Mouse (Mus musculus): ENCODE measurements around the gene Atp11a.

Atp11a gene

DNA sequence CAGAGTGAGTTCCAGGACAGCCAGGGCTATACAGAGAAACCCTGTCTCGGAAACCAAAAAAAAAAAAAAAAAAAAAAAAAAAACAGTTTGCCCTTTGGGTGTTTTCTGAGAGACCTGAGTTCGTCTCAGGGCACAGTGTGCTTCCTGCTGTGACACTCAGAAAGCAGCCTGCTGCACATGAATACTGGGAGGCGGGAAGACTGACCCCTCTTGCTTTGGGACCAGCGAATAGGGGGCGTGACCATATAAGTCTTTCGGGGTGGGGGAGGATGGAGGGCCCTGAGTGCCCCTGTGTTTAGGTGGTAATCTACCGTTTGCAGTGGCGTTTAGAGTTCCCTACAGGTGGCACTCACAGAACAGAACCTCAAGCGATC is 116.2 kb downstream of the Atp11a start:
- no peak for DNase-seq (ENCODE audit: inconsistent ontology term)

DNA sequence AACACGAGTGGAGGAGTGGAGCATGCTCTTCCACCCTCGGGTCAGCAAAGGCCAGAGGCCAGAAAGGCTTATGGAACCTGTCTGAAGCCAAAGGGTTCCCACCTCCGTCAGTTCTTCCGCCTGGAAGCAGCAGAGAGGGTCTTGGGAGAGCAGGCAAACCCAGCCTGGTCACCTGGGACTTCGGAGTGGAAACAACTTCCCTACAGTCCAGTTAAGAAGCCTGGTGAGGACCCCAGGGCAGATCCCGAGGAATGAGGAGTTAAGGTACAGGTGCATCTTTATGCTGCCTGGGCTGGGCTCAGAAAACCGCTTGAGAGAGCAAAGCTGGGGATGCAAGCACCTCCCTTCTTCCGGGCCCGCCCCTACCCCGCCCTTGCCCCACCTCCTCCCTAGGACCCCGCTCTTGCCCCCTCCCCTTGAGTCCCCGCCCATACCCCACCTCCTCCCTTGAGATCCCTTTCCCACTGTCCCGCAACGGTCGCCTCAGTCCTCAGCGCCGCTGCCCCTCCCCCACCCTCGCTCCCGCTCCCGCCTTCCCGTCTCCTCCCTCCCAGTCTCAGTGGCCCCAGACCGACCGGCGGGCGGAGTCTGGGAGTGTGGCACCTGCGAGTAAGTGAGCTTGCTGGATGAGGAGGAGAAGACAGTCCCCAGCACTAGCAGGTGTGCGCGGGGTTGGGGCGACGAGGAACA is 116.7 kb downstream of the Atp11a start, which contains the start of gene Mcf2l:
TSS of gene Mcf2l (plus strand) at position 450 of the 690 bp plus-strand sequence.
- DNase-seq (ENCODE audit: inconsistent ontology term): peak; percentile 90

DNA sequence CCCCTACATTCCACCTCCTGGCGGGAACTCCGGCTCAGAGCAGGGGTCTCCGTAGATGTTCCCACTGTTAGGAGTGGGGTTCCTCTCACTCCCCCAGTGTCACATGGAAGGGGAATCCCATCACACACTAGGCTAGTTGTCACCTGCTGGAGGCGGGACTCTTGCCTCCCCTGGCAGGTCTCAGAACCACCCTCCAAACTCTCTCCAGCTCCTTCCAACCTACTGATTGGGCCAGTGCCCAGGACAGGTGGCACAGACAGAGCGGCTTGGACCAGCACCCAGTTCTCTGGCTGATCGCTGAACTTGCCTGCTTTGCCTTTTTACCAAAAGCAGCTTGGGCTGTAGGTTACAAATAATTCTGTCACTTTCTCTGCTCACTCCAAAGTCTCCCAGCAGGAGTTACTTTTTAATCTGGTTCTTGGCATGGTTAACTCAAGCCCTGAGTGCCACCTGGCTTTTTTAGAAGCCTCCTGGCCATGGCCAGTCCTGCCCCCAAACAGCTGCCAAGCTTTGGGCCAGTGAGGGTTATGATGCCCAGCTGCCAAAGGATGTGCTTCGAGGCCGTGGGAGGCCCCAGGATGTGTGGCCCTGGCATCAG is 117.5 kb downstream of the Atp11a start:
- DNase-seq (ENCODE audit: inconsistent ontology term): no peak

DNA sequence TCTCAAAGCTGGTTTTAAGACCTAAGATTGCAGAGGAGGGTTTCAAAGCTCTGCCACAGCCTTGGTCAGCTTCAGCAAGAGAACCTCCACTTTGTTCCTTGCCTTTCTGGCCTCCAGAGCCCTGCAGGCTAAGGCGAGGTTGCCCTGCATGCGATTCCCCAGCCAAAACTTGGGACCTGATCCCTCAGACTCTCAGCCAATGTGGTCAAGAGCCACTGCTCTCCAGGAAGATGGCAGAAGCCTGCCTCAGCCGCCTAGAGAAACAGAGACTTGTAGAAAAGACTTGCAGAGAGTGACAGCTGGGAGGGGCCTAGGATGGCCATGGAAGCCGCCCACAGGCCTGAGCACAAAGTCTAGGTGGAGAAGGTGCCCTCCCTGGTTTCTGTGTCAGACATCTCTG is 118.2 kb downstream of the Atp11a start:
- DNase-seq (ENCODE audit: inconsistent ontology term): no peak

DNA sequence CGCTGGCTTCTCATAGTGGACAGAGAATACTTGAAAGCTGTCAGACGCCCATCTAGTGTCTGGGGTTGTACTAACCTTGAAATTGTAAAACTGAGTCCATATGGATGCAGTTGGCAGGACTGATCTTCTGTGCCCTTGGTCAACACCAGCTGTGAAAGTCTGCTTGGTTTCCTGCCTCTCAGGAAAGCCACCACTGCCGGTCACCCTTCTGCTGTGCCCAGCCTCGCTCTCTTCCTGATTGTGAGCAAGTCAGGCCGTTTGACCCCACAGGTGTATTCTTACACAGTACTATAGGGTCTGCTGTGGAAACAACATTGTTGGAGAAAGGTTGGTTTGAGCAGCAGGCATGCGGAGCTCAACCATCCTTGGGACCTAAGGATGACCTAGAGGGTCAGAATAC is 120.3 kb downstream of the Atp11a start:
- no peak for DNase-seq (ENCODE audit: inconsistent ontology term)

DNA sequence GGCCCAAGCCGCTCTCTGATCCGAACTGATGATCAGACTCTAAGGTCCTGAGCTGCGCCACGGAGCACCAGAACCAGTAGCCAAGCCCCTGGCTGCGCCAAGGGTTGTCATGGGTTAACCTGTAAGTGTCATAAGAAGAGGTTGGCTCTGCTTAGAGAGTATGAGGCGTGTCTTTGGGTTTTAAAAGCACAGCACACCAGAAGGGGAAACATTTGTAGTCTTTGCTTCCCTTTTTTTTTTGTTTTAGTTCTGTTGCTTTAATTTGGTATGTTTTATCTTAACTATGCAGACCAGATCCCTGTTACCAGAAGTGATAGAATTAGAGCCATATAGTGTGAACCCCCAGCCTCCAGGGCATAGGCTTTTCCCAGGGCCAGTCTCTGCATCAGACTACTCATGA is 123.3 kb downstream of the Atp11a start:
- no peak for DNase-seq (ENCODE audit: inconsistent ontology term)

DNA sequence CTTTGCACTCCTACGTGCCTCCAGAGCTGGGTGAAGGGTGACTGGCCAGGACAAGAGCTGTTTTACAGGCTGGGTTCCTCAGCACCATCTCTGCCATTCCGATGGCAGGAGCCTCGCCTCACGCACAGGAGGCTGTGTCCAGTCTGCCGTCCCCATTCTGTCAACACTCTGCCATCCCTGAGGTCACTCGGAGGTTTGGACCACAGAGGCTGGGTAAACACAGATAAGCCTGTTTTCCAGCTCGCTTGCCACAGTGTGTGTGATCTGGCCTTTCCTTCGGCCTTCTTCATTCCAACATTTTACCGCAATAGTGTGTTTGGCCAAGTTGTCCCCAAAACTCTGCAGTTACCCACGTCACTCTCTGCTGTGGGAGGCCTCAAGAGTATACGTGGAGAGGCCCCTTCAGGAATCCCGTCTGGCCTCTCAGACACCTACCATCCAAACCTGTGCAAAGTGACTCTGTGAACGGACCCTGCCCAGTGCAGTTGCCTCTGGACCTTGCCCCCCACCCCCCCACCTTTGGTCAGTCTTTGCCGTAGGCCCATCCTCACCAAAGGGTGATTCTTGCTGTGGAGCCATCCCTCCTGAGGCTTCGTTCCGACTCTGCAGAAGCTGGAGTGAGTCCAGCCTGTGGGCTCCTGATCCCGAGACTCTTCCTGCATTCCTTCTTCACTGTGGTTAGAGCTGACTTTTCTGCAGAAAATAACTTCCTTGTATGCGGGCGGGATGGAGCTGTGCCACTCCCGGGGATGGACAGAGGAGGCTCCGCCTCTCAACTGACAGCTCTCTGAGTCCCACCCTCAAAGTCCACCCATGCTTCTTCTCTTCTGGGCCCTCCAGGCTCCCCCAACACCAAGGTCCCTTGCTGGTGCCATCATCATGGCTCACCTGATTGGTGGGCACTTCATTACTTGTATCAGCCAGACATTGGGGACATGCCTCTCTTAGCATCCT is 126.5 kb downstream of the Atp11a start:
- peak; percentile 43 for DNase-seq (ENCODE audit: inconsistent ontology term)

DNA sequence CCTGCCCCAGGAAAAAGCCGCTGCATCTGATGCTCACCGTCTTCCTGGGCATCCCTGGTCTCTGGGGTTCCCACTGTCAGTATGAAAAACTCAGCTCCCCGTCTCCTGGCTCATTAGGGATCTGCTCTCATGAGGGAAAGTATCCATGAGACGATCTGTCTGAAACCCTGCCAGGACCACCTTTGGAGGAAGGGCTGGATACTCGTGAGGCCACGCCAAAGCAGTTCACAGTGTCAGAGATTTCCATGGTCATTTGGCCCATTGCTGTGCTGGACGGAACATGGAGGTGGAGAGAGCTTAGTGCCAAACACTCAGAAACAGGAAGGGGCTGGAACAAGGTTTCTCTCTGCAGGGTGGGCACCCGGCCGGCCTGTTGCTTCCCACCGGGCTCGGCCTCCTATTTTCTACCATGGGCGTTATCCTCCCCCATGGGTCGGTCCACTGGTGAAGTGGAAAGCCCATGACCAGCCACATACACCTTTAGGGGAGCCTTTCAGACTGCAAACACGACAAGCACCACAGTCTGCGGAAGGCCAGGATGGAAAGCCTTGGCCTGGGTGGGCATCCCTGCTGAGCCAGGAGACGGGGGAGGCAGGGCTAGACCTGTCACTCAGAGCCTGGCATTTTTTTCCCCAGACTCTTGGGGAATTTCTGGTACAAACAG is 131.1 kb downstream of the Atp11a start:
- DNase-seq (ENCODE audit: inconsistent ontology term): no peak

DNA sequence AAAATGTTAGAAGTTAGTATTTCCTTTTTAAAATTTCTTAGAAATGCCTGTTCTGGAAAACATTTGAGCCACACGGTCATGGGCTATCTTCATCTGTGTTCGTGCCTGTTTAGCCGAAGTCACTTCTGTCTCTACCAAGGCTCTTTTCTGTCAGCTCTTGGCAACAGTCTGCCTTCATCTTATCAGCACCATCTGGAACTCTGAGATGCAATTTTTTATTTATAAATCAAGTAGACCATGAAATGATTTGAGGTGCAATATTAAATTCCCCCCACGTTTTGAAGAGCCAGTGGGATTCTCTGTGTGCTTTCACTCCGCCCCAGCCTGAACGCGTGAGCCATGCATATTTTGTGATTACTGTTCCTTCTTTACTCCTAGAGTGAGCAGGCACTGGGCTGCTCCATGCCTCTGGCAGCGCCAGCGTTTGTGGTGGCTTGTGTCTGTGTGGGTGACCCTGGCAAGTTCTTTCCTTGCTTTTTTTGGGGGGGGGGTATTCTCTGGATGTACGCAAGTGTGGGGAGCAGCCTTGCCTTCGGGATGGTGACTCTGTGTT is 132.3 kb downstream of the Atp11a start:
- no peak for DNase-seq (ENCODE audit: inconsistent ontology term)

DNA sequence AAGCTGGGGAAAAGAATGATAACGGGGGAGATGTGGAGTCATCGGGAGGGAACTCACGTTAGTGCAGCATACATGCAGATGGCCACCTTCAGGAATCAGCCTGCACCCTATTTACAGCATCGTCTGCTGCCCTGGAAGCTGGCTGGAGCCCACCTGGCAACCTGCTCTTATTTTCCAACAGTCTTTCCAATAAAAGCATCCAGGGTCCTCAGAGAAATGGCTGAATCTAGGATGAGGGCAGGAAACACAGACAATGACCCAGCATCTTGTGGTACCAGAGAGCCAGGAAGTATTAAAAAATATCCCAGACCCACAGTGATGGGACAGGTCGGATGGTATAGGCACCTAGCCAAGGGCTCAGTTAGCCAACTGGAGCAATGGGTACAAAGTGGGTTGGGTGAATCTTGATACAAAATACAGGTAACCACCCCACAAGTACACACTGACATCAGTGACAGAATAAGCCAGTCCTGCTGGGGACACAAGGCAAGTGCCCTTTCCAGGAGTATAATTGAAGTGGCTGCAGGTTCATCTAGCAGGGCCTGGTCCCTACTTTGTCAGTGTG is 136.2 kb downstream of the Atp11a start:
- no peak for DNase-seq (ENCODE audit: inconsistent ontology term)

DNA sequence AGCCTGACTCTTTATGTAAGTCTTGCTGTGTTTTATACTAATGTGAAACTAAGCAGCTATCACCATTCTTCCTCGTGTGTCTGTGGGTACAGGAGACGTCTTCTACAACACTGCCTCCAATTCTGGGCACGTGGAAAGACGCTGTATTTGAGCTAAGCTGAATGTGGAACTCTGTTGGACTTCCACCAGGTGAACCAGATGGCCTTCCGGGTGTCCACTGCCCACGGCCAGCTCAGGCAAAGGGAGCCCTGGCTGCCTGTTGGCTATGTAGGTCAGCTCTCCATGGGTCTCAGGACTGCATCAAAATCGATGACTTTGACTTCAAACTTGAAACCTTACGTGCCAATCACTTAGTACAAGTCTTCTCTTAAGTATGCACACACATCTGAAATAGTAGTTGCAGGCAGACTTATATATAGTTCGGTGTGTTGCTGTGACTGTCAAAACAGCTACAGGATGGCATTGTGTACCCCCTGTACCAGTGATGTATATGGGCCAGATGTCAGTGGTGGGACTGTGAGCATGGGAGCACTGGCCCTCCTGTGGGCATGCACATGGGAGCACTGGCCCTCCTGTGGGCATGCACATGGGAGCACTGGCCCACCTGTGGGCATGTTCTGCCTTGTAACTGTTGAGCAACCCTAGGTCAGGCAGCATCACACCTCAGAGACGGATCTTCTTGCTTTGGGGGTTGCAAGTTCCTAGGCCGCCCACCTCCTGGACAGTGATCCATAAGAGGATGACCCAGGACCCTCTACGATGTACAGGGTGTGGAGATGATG is 137.2 kb downstream of the Atp11a start:
- DNase-seq (ENCODE audit: inconsistent ontology term): no peak

DNA sequence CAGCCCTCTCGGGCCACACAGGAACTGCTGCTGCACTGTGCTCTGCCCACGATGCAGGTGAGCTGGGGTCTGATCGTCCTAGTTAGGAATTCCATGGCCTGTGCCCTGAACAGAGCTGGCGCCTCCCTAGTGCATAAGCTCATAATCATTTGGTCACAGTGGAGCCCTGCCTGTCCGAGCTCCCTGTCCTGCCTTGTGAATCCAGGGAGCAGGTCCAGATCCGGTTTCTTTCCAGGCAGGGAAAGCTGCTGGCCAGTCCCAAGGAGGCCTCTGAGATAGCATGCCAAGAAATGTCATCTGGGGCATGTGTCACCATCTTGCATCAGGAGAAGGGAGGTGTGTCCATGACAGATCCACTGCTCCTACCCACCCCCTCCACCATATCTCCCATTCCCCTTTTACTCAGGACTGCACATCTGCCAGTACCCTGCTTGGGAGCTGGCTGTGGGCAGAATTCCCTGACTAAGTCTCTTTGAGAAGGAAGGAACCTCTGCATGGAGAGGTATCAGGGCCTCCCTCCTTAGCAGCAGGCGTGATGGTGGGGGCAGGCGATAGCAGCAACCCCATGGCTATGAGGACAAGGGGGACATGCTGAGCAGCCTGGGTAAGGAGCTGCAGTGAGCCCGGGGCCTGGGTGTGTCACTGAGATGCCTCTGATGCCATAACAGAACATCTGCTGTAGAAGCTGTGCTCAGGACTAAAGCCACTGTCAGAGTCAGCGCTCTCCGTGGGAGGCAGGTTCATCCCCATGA is 138.1 kb downstream of the Atp11a start:
- DNase-seq (ENCODE audit: inconsistent ontology term): no peak

DNA sequence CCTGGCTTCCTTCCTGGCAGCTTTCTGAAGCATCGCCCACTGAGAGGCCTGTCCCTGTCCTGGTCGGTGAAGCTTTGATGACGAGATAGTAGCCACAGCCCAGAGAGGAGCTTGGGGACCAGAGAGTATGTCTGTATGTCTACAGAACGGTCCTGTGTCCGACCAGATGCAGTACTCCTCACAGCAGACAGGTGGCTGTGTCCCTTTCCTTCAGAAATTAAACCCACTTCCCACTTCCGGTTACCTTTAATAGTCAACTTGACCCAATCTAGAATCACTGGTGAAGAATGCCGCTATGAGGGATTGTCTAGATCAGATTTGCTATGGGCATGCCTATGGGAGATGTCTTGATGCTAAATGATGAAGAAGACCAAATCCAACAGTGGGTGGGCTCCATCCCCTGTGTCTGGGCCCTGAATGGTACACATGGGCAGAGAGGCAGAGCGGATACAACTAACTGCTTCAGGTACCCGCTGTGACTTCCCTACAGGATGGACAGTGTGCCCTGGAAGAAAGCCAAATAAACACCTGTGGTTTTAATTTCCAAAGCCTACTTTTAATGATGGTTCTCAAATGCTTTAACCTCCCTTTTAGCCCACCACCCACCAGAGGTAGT is 138.8 kb downstream of the Atp11a start:
- no peak for DNase-seq (ENCODE audit: inconsistent ontology term)

DNA sequence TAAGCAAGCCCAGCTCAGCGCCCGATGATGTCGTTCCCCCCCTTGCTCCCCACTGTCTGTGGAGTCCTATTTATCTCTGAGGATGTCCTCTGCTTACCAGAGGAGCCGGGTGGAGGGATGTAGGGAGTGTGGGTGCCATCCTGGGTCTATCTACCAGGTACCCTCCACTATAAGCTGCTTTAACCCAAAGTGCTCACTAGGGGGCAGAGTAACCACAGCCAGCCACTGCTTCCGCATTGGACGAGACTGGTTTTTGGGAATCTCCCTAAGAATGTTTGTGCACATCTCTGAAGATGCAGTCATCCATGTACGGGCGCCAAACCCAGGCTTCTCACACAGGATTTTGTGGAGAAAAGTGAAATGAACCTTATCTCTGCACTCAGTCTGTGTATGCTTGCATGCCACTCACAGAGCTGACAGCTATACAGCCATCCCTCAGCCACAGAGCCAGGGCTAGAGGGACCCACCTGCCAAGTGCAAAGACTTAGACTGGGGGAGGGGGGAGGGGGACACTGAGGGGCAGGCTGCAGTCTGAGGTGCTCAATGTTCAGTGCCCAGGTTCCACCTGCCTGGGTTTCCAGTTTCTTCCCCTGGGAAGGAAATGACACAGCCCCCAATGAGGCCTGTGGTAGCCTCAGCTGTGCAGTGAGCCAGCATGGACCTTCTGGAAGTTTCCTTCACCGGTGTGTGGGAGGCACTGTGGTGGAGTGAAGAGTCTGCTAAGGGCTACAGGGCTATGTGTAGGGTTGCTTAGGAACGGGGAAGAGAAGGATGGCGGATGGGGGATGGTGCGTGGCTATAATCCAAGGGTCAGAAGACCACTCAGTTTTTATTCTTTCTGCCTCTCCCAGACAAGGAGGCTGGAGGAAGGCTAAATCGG is 139.9 kb downstream of the Atp11a start:
- peak; percentile 49 for DNase-seq (ENCODE audit: inconsistent ontology term)

DNA sequence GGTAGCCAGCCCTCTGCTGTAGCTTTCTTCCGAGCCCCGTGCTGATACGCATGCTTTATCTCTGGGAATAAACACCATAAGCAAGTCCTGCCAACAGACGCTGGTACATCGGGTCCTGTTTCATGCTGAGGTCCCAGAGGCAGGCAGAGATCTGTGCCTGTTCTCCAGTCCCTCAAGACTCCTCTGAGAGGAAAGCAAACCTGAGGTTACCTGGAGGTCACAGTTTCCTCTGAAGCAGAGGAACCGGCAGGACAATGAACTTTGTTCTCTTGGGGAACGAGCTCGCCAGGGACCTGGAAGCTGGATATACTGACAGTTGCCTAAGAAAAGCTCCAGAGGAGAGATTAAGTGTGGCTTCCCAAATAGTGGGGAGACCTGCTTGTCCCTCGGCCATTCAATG is 141.0 kb downstream of the Atp11a start:
- DNase-seq (ENCODE audit: inconsistent ontology term): no peak

DNA sequence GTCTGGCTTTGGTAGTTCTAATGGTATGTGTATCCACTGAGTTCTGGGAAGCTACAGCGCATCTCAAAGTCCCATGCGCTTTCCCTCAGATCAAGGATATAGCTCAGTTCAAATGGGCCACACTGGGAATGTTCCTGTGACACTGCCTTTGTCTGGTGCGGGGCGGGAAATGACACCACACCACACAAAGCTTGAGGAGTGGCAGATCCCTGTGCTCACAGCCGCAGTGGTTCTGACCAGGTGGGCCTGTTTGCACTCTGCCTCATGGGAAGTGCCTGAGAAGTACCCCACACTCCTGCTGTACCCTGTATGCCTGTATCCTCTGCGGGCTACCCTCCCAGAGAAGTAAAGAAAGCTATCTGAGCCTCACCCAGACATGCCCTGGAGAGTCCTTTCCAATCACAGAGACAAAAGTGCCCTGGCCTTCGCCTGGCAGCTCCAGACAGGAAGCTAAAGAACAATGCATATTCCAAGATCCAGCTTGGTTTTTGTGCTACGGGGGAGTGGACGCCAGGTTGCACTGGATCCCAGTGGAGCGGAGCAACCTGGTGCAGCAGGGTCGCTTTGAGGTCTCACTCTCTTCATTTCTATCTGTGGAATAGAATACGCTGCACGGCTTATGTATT is 147.1 kb downstream of the Atp11a start:
- no peak for DNase-seq (ENCODE audit: inconsistent ontology term)

DNA sequence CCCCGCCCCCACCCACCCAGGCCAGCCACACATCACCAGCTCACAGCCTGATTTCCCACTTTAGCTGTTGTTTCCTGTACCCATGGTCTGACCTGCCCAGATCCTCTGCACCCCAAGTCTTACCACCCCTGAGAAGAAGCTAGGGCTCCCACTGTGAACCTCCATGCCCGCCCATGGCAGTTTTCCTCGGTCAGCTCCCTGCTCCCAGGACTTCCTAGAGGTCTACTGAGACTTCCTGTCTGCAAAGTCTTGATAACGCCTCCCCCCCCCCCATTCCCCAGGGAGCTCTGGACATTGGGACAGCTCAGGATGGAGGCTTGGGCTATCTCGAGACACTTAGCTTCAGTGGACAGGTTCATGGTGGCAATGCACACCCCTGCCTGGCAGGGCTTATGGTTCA is 148.3 kb downstream of the Atp11a start:
- no peak for DNase-seq (ENCODE audit: inconsistent ontology term)

Data from Muller cell, postnatal 12 days (primary cell).